Mouse (Mus musculus): ENCODE results near the gene Fsd2.

GRCm38 (mm10) chr7:81501050-81501449 is 65.7 kb downstream of the Fsd2 start:
- TF ChIP-seq EP300 (IDR thresholded peaks at IDR 0.05; ENCODE audit: insufficient read depth, low read depth, low read length) (no peak), POLR2A (IDR thresholded peaks at IDR 0.05; ENCODE audit: insufficient read depth, low read depth, low read length) (no peak)

Measured in heart, adult 2 months (tissue).